Mouse (Mus musculus): Measurements from ENCODE around the gene Elmsan1. TPM values are rescaled to one million over a fixed set of nuclear protein-coding genes. Genes with fewer than 3 reads are reported as not detected.

Gene Elmsan1
- polyA plus RNA-seq, 1 experiment from 2014 or later: 7.3 TPM

DNA sequence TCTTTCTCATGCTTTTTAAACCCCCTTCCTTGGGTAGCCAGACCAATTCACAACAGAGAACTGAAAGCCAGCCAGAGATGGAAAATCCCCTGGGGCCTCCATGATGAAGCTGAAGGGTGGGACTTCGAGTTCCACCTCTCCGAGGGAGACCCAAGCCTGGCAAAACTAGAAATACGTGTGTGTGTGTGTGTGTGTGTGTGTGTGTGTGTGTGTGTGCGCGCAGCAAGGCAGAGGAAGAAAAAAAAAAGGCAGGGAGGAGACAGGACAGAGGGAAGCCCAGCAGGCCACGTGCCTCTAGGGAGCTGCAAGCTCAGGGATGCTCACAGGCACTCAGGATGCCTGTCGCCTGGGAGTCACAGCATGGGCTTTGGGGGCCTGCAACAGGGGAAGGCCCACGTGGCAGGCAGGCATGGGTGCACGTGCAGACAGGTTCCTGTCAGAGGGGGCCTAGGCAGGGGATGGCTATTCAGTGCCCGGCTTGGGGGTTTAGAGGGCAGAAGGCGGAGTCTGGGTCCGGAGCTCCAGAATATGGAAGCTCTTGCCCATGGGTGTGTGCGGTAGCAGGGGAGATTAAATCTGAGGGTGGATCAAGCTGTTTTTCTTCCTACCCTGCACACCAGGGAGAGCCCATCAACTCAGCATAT is 42.4 kb downstream of the Elmsan1 start:
- Histone ChIP-seq H3K4me1 (peaks cover 75% of the 10 kb centered on the region), H3K27me3 (replicated peaks; ENCODE audit: low read depth, poor library complexity, severe bottlenecking) (no peaks in the 10 kb centered on the region), H3K9me3 (no peaks in the 10 kb centered on the region), H3K36me3 (replicated peaks) (peaks cover 32% of the 10 kb centered on the region), H3K27ac (replicated peaks) (peak overlapping the region; percentile 92), H3K4me3 (peak overlapping the region; percentile 60)
- 4% methylated on average over 13 of the region's 13 CpGs for WGBS
- peak; percentile 59 for DNase-seq (ENCODE audit: low spot score)

DNA sequence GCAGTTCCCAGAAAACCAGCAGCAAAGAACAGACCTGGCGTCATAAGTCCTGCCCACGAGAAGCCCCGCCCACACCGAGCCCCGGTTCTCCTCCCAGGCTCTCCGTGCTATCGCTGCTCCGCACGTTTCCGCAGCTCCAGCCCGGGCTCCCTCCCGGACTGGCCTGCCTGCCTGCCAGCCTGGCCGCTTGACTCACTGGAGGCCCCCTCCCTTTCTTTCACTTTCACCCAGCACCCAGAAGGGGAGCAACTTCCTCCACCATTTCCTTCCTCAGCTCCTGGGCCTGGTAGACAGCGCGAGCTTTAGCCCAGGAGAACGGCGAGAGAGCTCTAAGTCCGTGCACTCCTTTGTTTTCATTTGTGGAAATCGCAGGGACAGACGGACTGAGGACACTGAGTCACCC is 43.0 kb downstream of the Elmsan1 start:
- 1% methylated on average over 20 of the region's 20 CpGs for WGBS
- peak overlapping the region; percentile 60 for H3K4me3 ChIP-seq
- no peaks in the 10 kb centered on the region for H3K9me3 ChIP-seq
- peak; percentile 83 for DNase-seq (ENCODE audit: low spot score)
- H3K27me3 ChIP-seq (replicated peaks; ENCODE audit: low read depth, poor library complexity, severe bottlenecking): no peaks in the 10 kb centered on the region
- H3K4me1 ChIP-seq: peaks cover 69% of the 10 kb centered on the region
- H3K36me3 ChIP-seq (replicated peaks): peaks cover 38% of the 10 kb centered on the region
- H3K27ac ChIP-seq (replicated peaks): peak overlapping the region; percentile 92

DNA sequence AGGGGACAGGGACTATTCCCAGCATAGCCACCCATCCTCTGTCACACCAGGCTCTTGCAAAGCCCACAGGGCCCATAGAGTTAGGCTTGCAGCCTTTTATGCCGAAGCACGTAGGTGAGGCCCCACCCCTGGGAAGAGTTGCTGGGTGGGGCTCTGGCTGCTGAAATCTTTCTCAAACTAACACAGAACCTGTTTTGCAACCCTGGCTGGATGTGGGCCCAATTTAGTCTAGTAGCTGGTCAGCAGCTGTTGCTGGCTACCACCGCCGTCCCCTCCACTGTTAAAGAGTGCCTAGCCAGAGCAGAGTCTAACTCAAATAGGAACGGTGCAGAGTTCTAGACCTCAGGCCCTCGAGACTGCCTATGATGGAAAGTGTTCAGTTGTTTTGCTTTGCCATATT is 43.8 kb downstream of the Elmsan1 start:
- H3K36me3 ChIP-seq (replicated peaks): peaks cover 46% of the 10 kb centered on the region
- WGBS: 82% methylated on average over 6 of the region's 6 CpGs
- no peak for DNase-seq (ENCODE audit: low spot score)
- peak overlapping the region; percentile 92 for H3K27ac ChIP-seq (replicated peaks)
- no peaks in the 10 kb centered on the region for H3K27me3 ChIP-seq (replicated peaks; ENCODE audit: low read depth, poor library complexity, severe bottlenecking)
- no peaks in the 10 kb centered on the region for H3K9me3 ChIP-seq
- peaks cover 61% of the 10 kb centered on the region for H3K4me1 ChIP-seq
- H3K4me3 ChIP-seq: peak overlapping the region; percentile 0; the same call in 1 of the 2 replicates

DNA sequence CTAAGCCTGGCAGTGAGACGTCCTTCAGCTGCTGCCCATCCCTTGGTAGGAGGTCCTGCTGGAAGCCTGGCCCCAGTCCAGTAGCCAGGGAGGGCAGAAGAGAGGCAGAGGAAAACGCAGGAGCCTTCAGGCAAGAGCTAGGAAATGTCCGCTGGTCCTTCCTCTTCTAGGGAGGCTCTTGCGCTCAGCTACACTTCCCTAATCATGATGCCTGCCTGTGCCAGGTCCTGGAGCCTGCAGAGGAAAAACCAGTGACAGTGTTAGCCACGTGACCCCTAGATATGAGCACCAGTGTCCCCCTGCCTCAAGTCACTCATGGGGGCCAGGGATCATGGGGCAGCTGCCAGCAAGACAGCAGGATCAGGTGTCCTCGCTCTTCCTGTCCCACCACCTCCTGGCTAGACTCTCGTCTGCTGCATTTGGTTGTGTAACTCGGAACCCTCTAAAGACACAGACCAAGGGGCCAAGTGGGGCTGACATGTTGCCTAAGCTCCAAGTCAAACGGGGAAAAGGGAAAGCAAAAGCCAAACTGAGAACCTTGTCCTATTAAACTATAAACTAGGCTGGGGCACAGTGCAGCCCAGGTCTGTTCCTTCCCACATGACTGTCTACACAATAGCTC is 44.4 kb downstream of the Elmsan1 start:
- Histone ChIP-seq H3K36me3 (replicated peaks) (peaks cover 51% of the 10 kb centered on the region), H3K27me3 (replicated peaks; ENCODE audit: low read depth, poor library complexity, severe bottlenecking) (no peaks in the 10 kb centered on the region), H3K27ac (replicated peaks) (peak overlapping the region; percentile 92; the same call in 1 of the 2 replicates), H3K4me1 (peaks cover 59% of the 10 kb centered on the region), H3K9me3 (no peaks in the 10 kb centered on the region), H3K4me3 (no peak overlapping the region)
- 77% methylated on average over 9 of the region's 9 CpGs for WGBS
- no peak for DNase-seq (ENCODE audit: low spot score)

GRCm38 (mm10) chr12:84173309-84173915 is 45.3 kb downstream of the Elmsan1 start:
- no peaks in the 10 kb centered on the region for H3K27me3 ChIP-seq (replicated peaks; ENCODE audit: low read depth, poor library complexity, severe bottlenecking)
- H3K4me1 ChIP-seq: peaks cover 50% of the 10 kb centered on the region
- H3K27ac ChIP-seq (replicated peaks): no peak overlapping the region
- DNase-seq (ENCODE audit: low spot score): no peak
- H3K4me3 ChIP-seq: no peak overlapping the region
- H3K36me3 ChIP-seq (replicated peaks): peaks cover 57% of the 10 kb centered on the region
- no peaks in the 10 kb centered on the region for H3K9me3 ChIP-seq
- WGBS: 92% methylated on average over 13 of the region's 13 CpGs

DNA sequence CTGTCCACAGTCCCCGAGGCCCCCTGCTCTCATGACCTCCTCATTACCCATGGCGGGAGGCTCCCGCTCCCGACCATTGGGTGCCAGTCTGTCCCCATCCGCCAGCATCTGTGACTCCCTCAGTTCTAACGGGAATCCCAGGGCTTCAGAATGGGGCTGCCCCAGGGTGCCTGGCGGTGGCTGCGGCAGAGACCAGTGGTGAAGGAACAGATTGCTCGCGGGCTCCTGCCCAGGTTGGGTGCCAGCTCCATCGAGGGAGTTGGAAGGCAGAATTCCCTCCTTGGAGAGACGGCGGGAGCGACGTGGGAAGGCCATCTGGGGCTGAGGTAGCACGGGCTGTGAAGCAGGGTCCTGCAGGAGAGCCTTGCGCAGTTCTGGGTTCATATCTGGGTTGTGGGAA is 45.8 kb downstream of the Elmsan1 start:
- no peak overlapping the region for H3K4me3 ChIP-seq
- 93% methylated on average over 17 of the region's 17 CpGs for WGBS
- DNase-seq (ENCODE audit: low spot score): no peak
- peaks cover 59% of the 10 kb centered on the region for H3K36me3 ChIP-seq (replicated peaks)
- no peak overlapping the region for H3K27ac ChIP-seq (replicated peaks)
- H3K9me3 ChIP-seq: no peaks in the 10 kb centered on the region
- H3K4me1 ChIP-seq: peaks cover 44% of the 10 kb centered on the region
- no peaks in the 10 kb centered on the region for H3K27me3 ChIP-seq (replicated peaks; ENCODE audit: low read depth, poor library complexity, severe bottlenecking)

DNA sequence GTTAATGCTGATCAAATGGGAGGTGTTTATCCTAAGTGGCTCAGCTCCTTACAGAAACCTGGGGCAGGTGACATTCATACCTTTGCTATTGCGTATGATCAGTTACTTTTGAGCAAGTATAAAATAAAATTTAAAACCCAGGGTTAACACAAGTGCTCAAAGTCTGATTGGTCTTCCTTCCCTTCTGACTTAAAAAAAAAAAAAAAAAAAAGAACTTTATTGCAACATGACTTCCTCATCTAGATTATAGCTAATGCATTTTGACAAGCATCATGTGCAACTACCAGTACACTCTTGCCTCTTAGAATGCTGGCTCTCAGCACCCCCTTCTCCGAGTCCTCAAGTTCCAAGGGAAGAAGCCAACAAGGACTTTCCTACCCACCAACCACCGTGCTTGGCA is 46.5 kb downstream of the Elmsan1 start:
- no peak for DNase-seq (ENCODE audit: low spot score)
- no peak overlapping the region for H3K27ac ChIP-seq (replicated peaks)
- peaks cover 59% of the 10 kb centered on the region for H3K36me3 ChIP-seq (replicated peaks)
- WGBS: 91% methylated on average over 3 of the region's 3 CpGs
- H3K27me3 ChIP-seq (replicated peaks; ENCODE audit: low read depth, poor library complexity, severe bottlenecking): no peaks in the 10 kb centered on the region
- H3K4me1 ChIP-seq: peaks cover 38% of the 10 kb centered on the region
- no peak overlapping the region for H3K4me3 ChIP-seq
- H3K9me3 ChIP-seq: no peaks in the 10 kb centered on the region

DNA sequence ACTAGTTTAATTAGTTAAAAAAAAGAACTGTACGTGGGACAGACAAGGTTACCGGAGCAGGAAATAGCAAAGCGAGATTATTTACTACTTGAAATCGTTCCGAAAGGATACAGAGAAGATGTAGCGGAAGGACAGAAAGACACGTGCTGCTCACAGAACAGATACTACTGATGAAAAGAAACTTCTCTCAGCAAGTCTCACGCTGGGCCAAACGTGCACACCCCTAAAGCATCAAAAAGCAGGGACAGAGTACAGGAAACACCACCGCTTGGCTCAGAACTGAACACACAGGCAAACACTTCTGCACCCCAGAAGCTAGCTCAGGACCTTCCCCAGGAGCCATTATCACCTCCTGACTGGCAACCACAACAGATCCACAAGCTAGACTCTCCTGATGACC is 48.1 kb downstream of the Elmsan1 start:
- 92% methylated on average over 10 of the region's 10 CpGs for WGBS
- Histone ChIP-seq H3K4me3 (no peak overlapping the region), H3K4me1 (peaks cover 36% of the 10 kb centered on the region), H3K36me3 (replicated peaks) (peaks cover 63% of the 10 kb centered on the region), H3K27ac (replicated peaks) (no peak overlapping the region), H3K27me3 (replicated peaks; ENCODE audit: low read depth, poor library complexity, severe bottlenecking) (no peaks in the 10 kb centered on the region), H3K9me3 (no peaks in the 10 kb centered on the region)
- DNase-seq (ENCODE audit: low spot score): no peak

- H3K9me3 ChIP-seq: no peaks in the 10 kb centered on the region
Observed at GRCm38 (mm10) chr12:84165631-84166373, 52.9 kb downstream of the Elmsan1 start.

GRCm38 (mm10) chr12:84163586-84164110 is 55.0 kb downstream of the Elmsan1 start:
- Histone ChIP-seq H3K36me3 (replicated peaks) (peaks cover 73% of the 10 kb centered on the region), H3K27me3 (replicated peaks; ENCODE audit: low read depth, poor library complexity, severe bottlenecking) (no peaks in the 10 kb centered on the region), H3K4me1 (peaks cover 24% of the 10 kb centered on the region), H3K4me3 (no peak overlapping the region), H3K9me3 (no peaks in the 10 kb centered on the region), H3K27ac (replicated peaks) (no peak overlapping the region)
- DNase-seq (ENCODE audit: low spot score): no peak
- WGBS: 89% methylated on average over 11 of the region's 11 CpGs

More at GRCm38 (mm10) chr12:84165631-84166373, 52.9 kb downstream of the Elmsan1 start:
- H3K36me3 ChIP-seq (replicated peaks): peaks cover 70% of the 10 kb centered on the region
- H3K27ac ChIP-seq (replicated peaks): 0 out of 2 replicates have a peak overlapping the region, but pooled peaks have one; percentile 30
- WGBS: 42% methylated on average over 8 of the region's 8 CpGs
- H3K4me1 ChIP-seq: peaks cover 24% of the 10 kb centered on the region
- no peaks in the 10 kb centered on the region for H3K27me3 ChIP-seq (replicated peaks; ENCODE audit: low read depth, poor library complexity, severe bottlenecking)
- no peak for DNase-seq (ENCODE audit: low spot score)
- H3K4me3 ChIP-seq: no peak overlapping the region

DNA sequence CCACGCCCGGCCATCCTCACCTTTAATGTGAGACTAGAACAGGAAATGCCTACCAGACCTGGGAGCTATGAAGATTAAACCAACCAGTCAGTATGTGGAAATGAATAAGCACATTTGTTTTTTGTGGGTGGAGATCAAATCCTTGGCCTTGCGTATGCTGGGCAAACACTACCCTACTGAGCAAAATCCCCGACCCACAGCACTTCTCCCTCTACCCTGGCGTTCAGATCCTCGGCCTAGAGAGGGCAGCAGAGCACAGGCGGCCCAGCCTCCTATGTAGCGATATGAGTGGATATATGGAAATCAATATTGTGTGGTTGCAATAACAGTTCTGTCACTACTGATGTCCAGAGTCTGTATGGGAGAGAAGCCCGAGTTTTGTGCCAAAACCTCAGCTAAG is 55.5 kb downstream of the Elmsan1 start:
- H3K27me3 ChIP-seq (replicated peaks; ENCODE audit: low read depth, poor library complexity, severe bottlenecking): no peaks in the 10 kb centered on the region
- WGBS: 90% methylated on average over 9 of the region's 9 CpGs
- no peak overlapping the region for H3K4me3 ChIP-seq
- H3K9me3 ChIP-seq: no peaks in the 10 kb centered on the region
- no peak for DNase-seq (ENCODE audit: low spot score)
- H3K36me3 ChIP-seq (replicated peaks): peaks cover 74% of the 10 kb centered on the region
- peaks cover 24% of the 10 kb centered on the region for H3K4me1 ChIP-seq
- no peak overlapping the region for H3K27ac ChIP-seq (replicated peaks)
